Mouse (Mus musculus) frontal cortex, postnatal 36 days (tissue): Measurements from ENCODE around the gene Tmem44.

Experiments
- DNase-seq, 2 experiments: peaks; one replicate each; pipeline ENCODE4 v3.0.0; 2022; ENCODE audit warnings: low spot score in 2 of 2

Tmem44 gene

GRCm38 (mm10) chr16:30550748-30551192 is at the start of gene Tmem44:
Tmem44 (minus strand) TSS chr16:30550842.
- no peak for DNase-seq

GRCm38 (mm10) chr16:30599491-30600268 is 49.0 kb upstream of the Tmem44 start, which contains the start of gene Fam43a:
Fam43a (plus strand) TSS chr16:30599723.
- peak; percentile 85 to 86 for DNase-seq

- peak; percentile 93 to 96 for DNase-seq
Observed at GRCm38 (mm10) chr16:30596959-30597681, 46.5 kb upstream of the Tmem44 start.

- DNase-seq: no peak
Observed at GRCm38 (mm10) chr16:30595835-30596557, 45.4 kb upstream of the Tmem44 start.

- DNase-seq: no peak
Observed at GRCm38 (mm10) chr16:30595356-30595755, 44.7 kb upstream of the Tmem44 start.

GRCm38 (mm10) chr16:30591990-30592389 is 41.3 kb upstream of the Tmem44 start:
- DNase-seq: no peak

- no peak for DNase-seq
Observed at GRCm38 (mm10) chr16:30590264-30591209, 39.9 kb upstream of the Tmem44 start.

- peak; percentile 82 to 89 for DNase-seq
Observed at GRCm38 (mm10) chr16:30587494-30588327, 37.1 kb upstream of the Tmem44 start, which contains the start of gene Lsg1. Lsg1 (minus strand) TSS chr16:30587592.

- DNase-seq: no peak
Observed at GRCm38 (mm10) chr16:30586935-30587493, 36.4 kb upstream of the Tmem44 start.

- no peak for DNase-seq
Observed at GRCm38 (mm10) chr16:30580765-30581164, 30.1 kb upstream of the Tmem44 start.

- DNase-seq: no peak
Observed at GRCm38 (mm10) chr16:30576392-30576791, 25.8 kb upstream of the Tmem44 start.

GRCm38 (mm10) chr16:30575815-30576214 is 25.2 kb upstream of the Tmem44 start:
- DNase-seq: no peak

GRCm38 (mm10) chr16:30572239-30572638 is 21.6 kb upstream of the Tmem44 start:
- no peak for DNase-seq

GRCm38 (mm10) chr16:30571378-30571777 is 20.7 kb upstream of the Tmem44 start:
- no peak for DNase-seq

GRCm38 (mm10) chr16:30570173-30570572 is 19.5 kb upstream of the Tmem44 start:
- DNase-seq: no peak

GRCm38 (mm10) chr16:30565631-30566030 is 15.0 kb upstream of the Tmem44 start:
- DNase-seq: no peak

GRCm38 (mm10) chr16:30560601-30561000 is 10.0 kb upstream of the Tmem44 start:
- no peak for DNase-seq

- no peak for DNase-seq
Observed at GRCm38 (mm10) chr16:30559312-30559992, 8.8 kb upstream of the Tmem44 start.

- DNase-seq: no peak
Observed at GRCm38 (mm10) chr16:30554109-30554508, 3.5 kb upstream of the Tmem44 start.
